Mouse (Mus musculus): ENCODE measurements around the gene Rap1gap.

DNA sequence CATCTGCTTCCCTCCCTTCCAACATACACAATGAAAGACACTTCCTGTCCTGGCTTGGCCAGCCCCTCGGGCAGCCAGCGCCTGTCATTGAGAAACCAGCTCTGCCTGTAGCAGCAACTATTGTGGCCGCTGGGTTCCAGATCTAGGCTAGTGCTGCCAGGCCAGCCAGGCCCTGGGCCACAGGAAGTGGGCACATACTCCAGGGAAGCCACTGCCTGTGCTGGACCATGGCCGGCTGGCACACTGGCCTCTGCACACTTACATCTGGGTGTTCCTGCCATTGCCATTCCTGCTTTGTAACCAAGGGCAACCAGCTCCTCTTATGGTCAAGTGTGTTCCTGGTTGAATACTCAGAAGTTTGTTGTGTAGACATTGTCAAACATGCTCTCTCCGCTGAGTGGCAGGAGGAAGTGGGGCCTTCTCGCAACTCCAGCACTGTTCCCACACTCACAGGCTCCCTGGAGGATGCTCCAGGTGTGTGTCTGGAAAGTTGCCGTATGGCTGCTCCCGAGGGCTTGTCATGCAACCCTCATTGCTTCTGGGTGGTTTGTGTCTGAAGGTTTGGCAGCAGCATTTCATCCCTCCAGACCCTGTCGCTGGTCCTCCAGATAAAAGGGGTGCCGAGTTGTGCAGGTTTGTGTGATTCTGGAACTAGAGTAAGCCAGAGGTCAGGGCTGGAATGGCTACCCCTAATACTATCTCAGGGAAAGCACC, 4.0 kb upstream of the Rap1gap start:
- no peak for TF ChIP-seq CTCF (IDR thresholded peaks at IDR 0.05; ENCODE audit: control insufficient read depth, insufficient read depth, insufficient read length)
- TF ChIP-seq FOSL1 (IDR thresholded peaks at IDR 0.05; ENCODE audit: insufficient read depth, low read length, poor library complexity, severe bottlenecking): no peak
- no peak for TF ChIP-seq MYOG (IDR thresholded peaks at IDR 0.05; ENCODE audit: control insufficient read depth, extremely low read depth, insufficient read length)
- TF ChIP-seq MYOD1 (IDR thresholded peaks at IDR 0.05; ENCODE audit: control insufficient read depth, insufficient read length, low read depth): no peak
- no peak for TF ChIP-seq CEBPB (IDR thresholded peaks at IDR 0.05; ENCODE audit: low read depth)
- no peak for TF ChIP-seq MAX (IDR thresholded peaks at IDR 0.05)
- no peak for TF ChIP-seq USF1 (IDR thresholded peaks at IDR 0.05; ENCODE audit: low read depth)

Data from C2C12 (cell line).